Mouse (Mus musculus) midbrain, embryonic 12.5 days (tissue): ENCODE data around the gene Cnmd. TPM values are rescaled to one million over a fixed set of nuclear protein-coding genes. Genes with fewer than 3 reads are reported as not detected.
A peak's percentile ranks its signal among the peaks of the same experiment; 100 is the strongest.

ENCODE experiments used
- ATAC-seq: fragments of 200-750 bp; cut with Nextera tagmentation; 2 replicates; pipeline ENCODE4 v1.8.0; 2017; ENCODE audit warnings: low read depth, moderate TSS enrichment, moderate library complexity; ENCODE audit not compliant: low FRiP score
- H3K27ac ChIP-seq: fragments of 300-500 bp; sonication (generic); replicated peaks from 2 replicates; pipeline ENCODE4 v1.5.1; 2016; ENCODE audit warnings: mild to moderate bottlenecking
- H3K27me3 ChIP-seq: fragments of 300-500 bp; sonication (generic); 2 replicates; pipeline ENCODE4 v1.6.1; 2016; ENCODE audit warnings: mild to moderate bottlenecking
- H3K36me3 ChIP-seq: fragments of 300-500 bp; sonication (generic); 2 replicates; pipeline ENCODE4 v1.6.1; 2016
- H3K4me1 ChIP-seq: fragments of 300-500 bp; sonication (generic); 2 replicates; pipeline ENCODE4 v1.6.1; 2016
- H3K4me2 ChIP-seq: fragments of 300-500 bp; sonication (generic); replicated peaks from 2 replicates; pipeline ENCODE4 v1.6.1; 2016; ENCODE audit warnings: mild to moderate bottlenecking, moderate library complexity
- H3K4me3 ChIP-seq: fragments of 300-500 bp; sonication (generic); 2 replicates; pipeline ENCODE4 v1.5.1; 2016; ENCODE audit warnings: mild to moderate bottlenecking
- H3K9ac ChIP-seq: fragments of 300-500 bp; sonication (generic); replicated peaks from 2 replicates; pipeline ENCODE4 v1.6.1; 2016; ENCODE audit warnings: mild to moderate bottlenecking, moderate library complexity
- H3K9me3 ChIP-seq: fragments of 300-500 bp; sonication (generic); 2 replicates; pipeline ENCODE4 v1.6.1; 2016; ENCODE audit warnings: mild to moderate bottlenecking
- WGBS: fragments of 180-500 bp; shearing (Covaris S2); methylation state at CpG from one replicate; pipeline ENCODE4 v1.1.7; 2016; 5-methylcytosine and 5-hydroxymethylcytosine counted together
- polyA plus RNA-seq: library from polyadenylated mRNA; unstranded; fragments of >200 nt; fragmentation: Nextera tagmentation; extraction: Ambion mirVana; gene quantifications from 2 replicates; pipeline ENCODE4 v1.2.1, GENCODE M21; 2016

The Cnmd gene
- polyA plus RNA-seq, 1 experiment from 2014 or later: 20.6 TPM

- peaks cover 36% of the 10 kb centered on the region for H3K4me1 ChIP-seq
- peaks cover 8% of the 10 kb centered on the region; the same call in 1 of the 2 replicates for H3K9me3 ChIP-seq
- no peaks in the 10 kb centered on the region; the same call in 1 of the 2 replicates for H3K27me3 ChIP-seq
- peak; percentile 57 for ATAC-seq
- no peak overlapping the region for H3K4me2 ChIP-seq
- H3K4me3 ChIP-seq: no peak overlapping the region
- WGBS: 50% methylated on average over 17 of the region's 17 CpGs
- no peaks in the 10 kb centered on the region for H3K36me3 ChIP-seq
- no peak overlapping the region for H3K9ac ChIP-seq
- H3K27ac ChIP-seq: peak overlapping the region; percentile 60
Measured at GRCm38 (mm10) chr14:79673083-79674013, 11.4 kb upstream of the Cnmd start.

GRCm38 (mm10) chr14:79672567-79672966 is 10.6 kb upstream of the Cnmd start:
- Histone ChIP-seq H3K9me3 (peaks cover 8% of the 10 kb centered on the region; the same call in 1 of the 2 replicates), H3K4me3 (no peak overlapping the region), H3K9ac (no peak overlapping the region), H3K27ac (peak overlapping the region; percentile 60), H3K4me1 (peaks cover 35% of the 10 kb centered on the region), H3K4me2 (no peak overlapping the region), H3K36me3 (no peaks in the 10 kb centered on the region), H3K27me3 (no peaks in the 10 kb centered on the region; the same call in 1 of the 2 replicates)
- peak; percentile 32; the same call in 1 of the 2 replicates for ATAC-seq
- 51% methylated on average over 5 of the region's 5 CpGs for WGBS

GRCm38 (mm10) chr14:79671008-79671407 is 9.0 kb upstream of the Cnmd start:
- no peaks in the 10 kb centered on the region for H3K36me3 ChIP-seq
- H3K4me3 ChIP-seq: no peak overlapping the region
- peaks cover 22% of the 10 kb centered on the region for H3K4me1 ChIP-seq
- no peaks in the 10 kb centered on the region; the same call in 1 of the 2 replicates for H3K27me3 ChIP-seq
- no peak for ATAC-seq
- H3K9me3 ChIP-seq: peaks cover 8% of the 10 kb centered on the region; the same call in 1 of the 2 replicates
- H3K9ac ChIP-seq: no peak overlapping the region
- H3K27ac ChIP-seq: no peak overlapping the region
- no peak overlapping the region for H3K4me2 ChIP-seq
- WGBS: 80% methylated on average over 3 of the region's 3 CpGs

GRCm38 (mm10) chr14:79661005-79661917 is 709 bp downstream of the Cnmd start:
- H3K27me3 ChIP-seq: peaks cover 15% of the 10 kb centered on the region

GRCm38 (mm10) chr14:79660467-79660866 is 1.5 kb downstream of the Cnmd start:
- Histone ChIP-seq H3K4me2 (peak overlapping the region; percentile 52; the same call in 1 of the 2 replicates), H3K27me3 (peaks cover 15% of the 10 kb centered on the region), H3K36me3 (no peaks in the 10 kb centered on the region), H3K4me1 (peaks cover 15% of the 10 kb centered on the region), H3K9ac (no peak overlapping the region), H3K9me3 (no peaks in the 10 kb centered on the region), H3K27ac (no peak overlapping the region), H3K4me3 (no peak overlapping the region)
- 45% methylated on average over 5 of the region's 5 CpGs for WGBS
- no peak for ATAC-seq

More at GRCm38 (mm10) chr14:79661005-79661917, 709 bp downstream of the Cnmd start:
- Histone ChIP-seq H3K9ac (no peak overlapping the region; the same call in 1 of the 2 replicates), H3K9me3 (no peaks in the 10 kb centered on the region), H3K4me2 (peak overlapping the region; percentile 52), H3K4me3 (peak overlapping the region; percentile 22), H3K27ac (no peak overlapping the region), H3K36me3 (no peaks in the 10 kb centered on the region), H3K4me1 (peaks cover 15% of the 10 kb centered on the region)
- ATAC-seq: peak; percentile 76
- WGBS: 17% methylated on average over 33 of the region's 33 CpGs

GRCm38 (mm10) chr14:79658748-79659508 is 3.0 kb downstream of the Cnmd start:
- Histone ChIP-seq H3K9ac (no peak overlapping the region), H3K27me3 (peaks cover 15% of the 10 kb centered on the region), H3K27ac (no peak overlapping the region), H3K4me1 (peaks cover 15% of the 10 kb centered on the region), H3K4me3 (no peak overlapping the region), H3K4me2 (no peak overlapping the region), H3K36me3 (no peaks in the 10 kb centered on the region), H3K9me3 (no peaks in the 10 kb centered on the region)
- ATAC-seq: no peak
- WGBS: 79% methylated on average over 6 of the region's 6 CpGs

GRCm38 (mm10) chr14:79658286-79658685 is 3.7 kb downstream of the Cnmd start:
- H3K36me3 ChIP-seq: no peaks in the 10 kb centered on the region
- no peak overlapping the region for H3K9ac ChIP-seq
- H3K4me3 ChIP-seq: no peak overlapping the region
- WGBS: 73% methylated on average over 5 of the region's 5 CpGs
- no peak overlapping the region for H3K4me2 ChIP-seq
- no peaks in the 10 kb centered on the region for H3K9me3 ChIP-seq
- peaks cover 15% of the 10 kb centered on the region for H3K27me3 ChIP-seq
- peaks cover 15% of the 10 kb centered on the region for H3K4me1 ChIP-seq
- ATAC-seq: no peak
- no peak overlapping the region for H3K27ac ChIP-seq

GRCm38 (mm10) chr14:79652654-79653053 is 9.3 kb downstream of the Cnmd start:
- no peak for ATAC-seq
- no peaks in the 10 kb centered on the region for H3K4me1 ChIP-seq
- no peak overlapping the region for H3K4me2 ChIP-seq
- H3K4me3 ChIP-seq: no peak overlapping the region
- no peak overlapping the region for H3K27ac ChIP-seq
- H3K9ac ChIP-seq: no peak overlapping the region
- no peaks in the 10 kb centered on the region for H3K27me3 ChIP-seq
- H3K9me3 ChIP-seq: no peaks in the 10 kb centered on the region
- WGBS: 82% methylated on average over 4 of the region's 4 CpGs
- no peaks in the 10 kb centered on the region for H3K36me3 ChIP-seq

GRCm38 (mm10) chr14:79649680-79650079 is 12.3 kb downstream of the Cnmd start:
- H3K4me3 ChIP-seq: no peak overlapping the region
- H3K27ac ChIP-seq: no peak overlapping the region
- H3K4me1 ChIP-seq: peaks cover 7% of the 10 kb centered on the region; the same call in 1 of the 2 replicates
- no peaks in the 10 kb centered on the region for H3K27me3 ChIP-seq
- no peak for ATAC-seq
- no peak overlapping the region for H3K4me2 ChIP-seq
- no peaks in the 10 kb centered on the region for H3K9me3 ChIP-seq
- WGBS: 84% methylated on average over 3 of the region's 3 CpGs
- H3K36me3 ChIP-seq: no peaks in the 10 kb centered on the region
- H3K9ac ChIP-seq: no peak overlapping the region

- no peaks in the 10 kb centered on the region for H3K36me3 ChIP-seq
- no peaks in the 10 kb centered on the region for H3K27me3 ChIP-seq
- 30% methylated on average over 11 of the region's 11 CpGs for WGBS
- no peak for ATAC-seq
- no peak overlapping the region for H3K27ac ChIP-seq
- H3K9ac ChIP-seq: 0 out of 2 replicates have a peak overlapping the region, but pooled peaks have one; percentile 4
- no peak overlapping the region for H3K4me3 ChIP-seq
- no peaks in the 10 kb centered on the region for H3K9me3 ChIP-seq
- peaks cover 7% of the 10 kb centered on the region; the same call in 1 of the 2 replicates for H3K4me1 ChIP-seq
- no peak overlapping the region for H3K4me2 ChIP-seq
Measured at GRCm38 (mm10) chr14:79645378-79645777, 16.6 kb downstream of the Cnmd start.

- H3K4me2 ChIP-seq: no peak overlapping the region
- no peaks in the 10 kb centered on the region for H3K27me3 ChIP-seq
- H3K9ac ChIP-seq: no peak overlapping the region
- H3K36me3 ChIP-seq: no peaks in the 10 kb centered on the region
- H3K27ac ChIP-seq: no peak overlapping the region
- no peak overlapping the region for H3K4me3 ChIP-seq
- H3K4me1 ChIP-seq: peaks cover 7% of the 10 kb centered on the region; the same call in 1 of the 2 replicates
- no peak for ATAC-seq
- H3K9me3 ChIP-seq: no peaks in the 10 kb centered on the region
- WGBS: 89% methylated on average over 9 of the region's 9 CpGs
Measured at GRCm38 (mm10) chr14:79642063-79642462, 19.9 kb downstream of the Cnmd start.
